Mouse (Mus musculus): ENCODE data around the gene Zfp94. TPM values are rescaled to one million over a fixed set of nuclear protein-coding genes. Genes with fewer than 3 reads are reported as not detected.
"Not testable (repeated sequence)": the region's sequence is repeated elsewhere in the genome, so short reads cannot be mapped to it uniquely, and the experiment has no call there.

Gene Zfp94
- polyA plus RNA-seq, 1 experiment from 2014 or later, result 18.4 TPM

DNA sequence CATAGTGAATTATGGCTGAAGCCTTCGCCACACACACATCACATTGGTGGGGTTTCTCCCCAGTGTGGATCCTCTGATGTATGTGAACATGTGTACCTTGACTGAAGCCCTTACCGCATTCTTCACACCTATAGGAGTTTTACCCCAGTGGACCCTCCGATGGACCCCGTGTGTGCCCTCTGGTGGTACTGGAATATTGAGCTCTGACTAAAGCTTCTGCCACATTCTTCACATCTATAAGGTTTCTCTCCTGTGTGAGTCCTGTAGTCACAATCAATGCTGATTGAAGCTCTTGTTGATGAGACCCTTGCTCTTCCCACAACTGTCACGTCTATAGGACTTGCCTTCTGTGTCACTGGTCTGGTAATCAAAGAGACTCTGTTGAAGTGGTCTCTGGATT lies 28.8 kb downstream of the Zfp94 start:
- Histone ChIP-seq H3K4me1 (no peaks in the 10 kb centered on the region), H3K27ac (no peak overlapping the region), H3K9ac (no peak overlapping the region), H3K36me3 (peaks cover 60% of the 10 kb centered on the region), H3K4me3 (no peak overlapping the region), H3K9me3 (0 out of 2 replicates have a peak, but pooled peaks cover 3% of the 10 kb centered on the region), H3K27me3 (replicated peaks) (no peaks in the 10 kb centered on the region), H3K4me2 (replicated peaks) (no peak overlapping the region)
- 87% methylated on average over 5 of the region's 5 CpGs for WGBS
- no peak for ATAC-seq (ENCODE audit: low FRiP score, low read depth)

DNA sequence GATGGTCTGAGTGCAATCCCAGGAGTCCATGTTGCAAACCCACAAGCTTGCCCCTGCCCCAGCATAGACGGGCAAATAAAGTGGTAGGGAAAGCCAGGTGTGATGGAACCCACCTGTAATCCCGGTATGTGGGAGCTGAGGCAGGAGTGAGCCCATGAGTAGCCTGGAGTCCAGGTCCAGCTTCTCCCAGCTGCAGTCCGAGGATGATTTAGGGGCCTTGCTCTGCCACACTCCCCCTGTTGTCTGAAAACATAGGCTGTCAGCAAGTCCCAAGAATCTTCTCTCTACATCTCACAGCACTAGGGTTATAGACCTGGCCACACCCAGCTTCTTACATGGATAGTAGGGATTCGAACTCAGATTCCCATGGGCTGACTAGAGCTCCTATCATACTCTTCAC lies 29.6 kb downstream of the Zfp94 start:
- peaks cover 52% of the 10 kb centered on the region for H3K36me3 ChIP-seq
- H3K9ac ChIP-seq, result no peak overlapping the region
- WGBS, result 80% methylated on average over 4 of the region's 4 CpGs
- H3K27me3 ChIP-seq (replicated peaks), result no peaks in the 10 kb centered on the region
- ATAC-seq (ENCODE audit: low FRiP score, low read depth), result no peak
- no peak overlapping the region for H3K4me2 ChIP-seq (replicated peaks)
- H3K27ac ChIP-seq, result no peak overlapping the region
- H3K4me3 ChIP-seq, result no peak overlapping the region
- H3K9me3 ChIP-seq, result 0 out of 2 replicates have a peak, but pooled peaks cover 3% of the 10 kb centered on the region
- H3K4me1 ChIP-seq, result no peaks in the 10 kb centered on the region

DNA sequence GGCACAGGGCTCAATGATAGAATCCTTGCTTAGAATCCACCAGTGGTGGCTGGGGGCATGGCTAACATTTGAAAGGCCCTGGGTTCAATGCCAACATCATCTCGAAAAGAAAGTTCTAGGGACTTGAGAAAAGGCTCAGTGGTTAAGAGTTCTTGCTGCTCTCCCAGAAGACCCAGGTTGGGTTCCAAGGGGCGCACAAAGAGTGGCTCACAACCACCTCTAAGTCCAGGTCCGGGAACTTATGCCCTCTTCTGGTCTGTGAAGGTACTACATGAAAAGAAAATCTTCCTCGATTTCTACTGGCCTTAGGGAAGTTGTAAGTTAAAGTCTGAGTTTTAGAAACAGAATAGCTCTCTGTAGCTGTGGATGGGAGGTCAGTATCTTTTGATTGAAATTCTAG lies 30.4 kb downstream of the Zfp94 start:
- no peak for ATAC-seq (ENCODE audit: low FRiP score, low read depth)
- Histone ChIP-seq H3K9me3 (0 out of 2 replicates have a peak, but pooled peaks cover 3% of the 10 kb centered on the region), H3K27ac (no peak overlapping the region), H3K9ac (no peak overlapping the region), H3K4me1 (no peaks in the 10 kb centered on the region), H3K4me3 (no peak overlapping the region), H3K36me3 (peaks cover 44% of the 10 kb centered on the region), H3K4me2 (replicated peaks) (no peak overlapping the region), H3K27me3 (replicated peaks) (no peaks in the 10 kb centered on the region)
- WGBS, result 55% methylated on average over 4 of the region's 4 CpGs

DNA sequence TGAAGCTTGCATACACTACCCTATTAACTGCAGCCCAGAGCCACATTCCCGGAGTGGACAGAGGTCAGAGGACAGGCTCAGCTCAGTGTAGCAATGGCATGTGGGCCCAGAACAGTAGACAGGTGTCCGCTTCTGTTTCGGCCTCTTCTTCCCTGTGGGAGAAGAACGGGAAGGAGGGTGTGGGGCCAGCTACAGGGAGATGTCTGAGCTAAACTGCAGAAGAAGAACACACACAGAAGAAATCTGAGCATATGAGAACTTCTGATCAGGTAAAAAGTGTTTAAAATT lies 35.7 kb downstream of the Zfp94 start:
- no peaks in the 10 kb centered on the region for H3K27me3 ChIP-seq (replicated peaks)
- no peak overlapping the region for H3K4me3 ChIP-seq
- peaks cover 5% of the 10 kb centered on the region for H3K36me3 ChIP-seq
- H3K9ac ChIP-seq, result no peak overlapping the region
- H3K4me1 ChIP-seq, result no peaks in the 10 kb centered on the region
- no peak for ATAC-seq (ENCODE audit: low FRiP score, low read depth)
- no peaks in the 10 kb centered on the region for H3K9me3 ChIP-seq
- 70% methylated on average over 4 of the region's 4 CpGs for WGBS
- no peak overlapping the region for H3K27ac ChIP-seq
- H3K4me2 ChIP-seq (replicated peaks), result no peak overlapping the region

- H3K4me1 ChIP-seq, result no peaks in the 10 kb centered on the region
- 60% methylated on average over 10 of the region's 10 CpGs for WGBS
- no peak for ATAC-seq (ENCODE audit: low FRiP score, low read depth)
Measured at GRCm38 (mm10) chr7:24280031-24280857, 36.2 kb downstream of the Zfp94 start.

GRCm38 (mm10) chr7:24278771-24279170 lies 37.7 kb downstream of the Zfp94 start:
- H3K4me3 ChIP-seq; H3K9ac ChIP-seq; H3K27me3 ChIP-seq (replicated peaks); H3K27ac ChIP-seq; H3K9me3 ChIP-seq; H3K4me2 ChIP-seq (replicated peaks); H3K4me1 ChIP-seq; ATAC-seq (ENCODE audit: low FRiP score, low read depth): not testable (repeated sequence)
- 89% methylated on average over 3 of the region's 3 CpGs for WGBS
- H3K36me3 ChIP-seq, result peaks cover 25% of the 10 kb centered on the region

More at GRCm38 (mm10) chr7:24280031-24280857, 36.2 kb downstream of the Zfp94 start:
- H3K4me3 ChIP-seq, result no peak overlapping the region
- H3K27ac ChIP-seq, result no peak overlapping the region
- no peak overlapping the region for H3K4me2 ChIP-seq (replicated peaks)
- H3K36me3 ChIP-seq, result peaks cover 11% of the 10 kb centered on the region
- no peak overlapping the region for H3K9ac ChIP-seq
- H3K9me3 ChIP-seq, result no peaks in the 10 kb centered on the region
- H3K27me3 ChIP-seq (replicated peaks), result no peaks in the 10 kb centered on the region

- no peak overlapping the region for H3K9ac ChIP-seq
- H3K36me3 ChIP-seq, result peaks cover 29% of the 10 kb centered on the region
- peaks cover 4% of the 10 kb centered on the region; the same call in 1 of the 2 replicates for H3K4me1 ChIP-seq
- ATAC-seq (ENCODE audit: low FRiP score, low read depth), result no peak
- no peaks in the 10 kb centered on the region for H3K27me3 ChIP-seq (replicated peaks)
- no peaks in the 10 kb centered on the region for H3K9me3 ChIP-seq
- no peak overlapping the region for H3K27ac ChIP-seq
- H3K4me3 ChIP-seq, result no peak overlapping the region
- H3K4me2 ChIP-seq (replicated peaks), result no peak overlapping the region
- 95% methylated on average over 4 of the region's 4 CpGs for WGBS
Measured at GRCm38 (mm10) chr7:24274456-24274855, 42.0 kb downstream of the Zfp94 start.

DNA sequence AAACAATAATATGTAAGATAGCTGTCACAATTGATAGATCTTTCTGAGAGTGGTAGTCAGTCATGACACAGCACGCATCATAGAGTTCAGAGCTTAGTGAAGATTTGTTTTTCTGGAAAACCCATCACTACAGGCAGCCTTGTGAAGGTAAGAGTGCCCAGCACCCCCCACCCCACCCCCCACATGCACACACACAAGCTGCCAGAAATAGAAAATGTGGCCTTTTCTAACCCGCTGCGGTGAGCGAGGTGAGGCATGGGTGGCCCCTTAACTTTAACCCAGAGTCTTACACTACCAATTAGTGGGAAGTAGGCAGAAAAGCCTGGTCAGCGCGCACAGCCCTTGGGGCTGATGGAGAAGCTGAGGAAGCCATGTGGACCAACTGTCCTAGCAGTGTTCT lies 45.3 kb downstream of the Zfp94 start:
- no peak overlapping the region for H3K9ac ChIP-seq
- WGBS, result 95% methylated on average over 6 of the region's 6 CpGs
- H3K36me3 ChIP-seq, result peaks cover 26% of the 10 kb centered on the region
- ATAC-seq (ENCODE audit: low FRiP score, low read depth), result no peak
- H3K27ac ChIP-seq, result no peak overlapping the region
- peaks cover 4% of the 10 kb centered on the region; the same call in 1 of the 2 replicates for H3K4me1 ChIP-seq
- H3K9me3 ChIP-seq, result no peaks in the 10 kb centered on the region
- H3K27me3 ChIP-seq (replicated peaks), result no peaks in the 10 kb centered on the region
- no peak overlapping the region for H3K4me2 ChIP-seq (replicated peaks)
- H3K4me3 ChIP-seq, result no peak overlapping the region

DNA sequence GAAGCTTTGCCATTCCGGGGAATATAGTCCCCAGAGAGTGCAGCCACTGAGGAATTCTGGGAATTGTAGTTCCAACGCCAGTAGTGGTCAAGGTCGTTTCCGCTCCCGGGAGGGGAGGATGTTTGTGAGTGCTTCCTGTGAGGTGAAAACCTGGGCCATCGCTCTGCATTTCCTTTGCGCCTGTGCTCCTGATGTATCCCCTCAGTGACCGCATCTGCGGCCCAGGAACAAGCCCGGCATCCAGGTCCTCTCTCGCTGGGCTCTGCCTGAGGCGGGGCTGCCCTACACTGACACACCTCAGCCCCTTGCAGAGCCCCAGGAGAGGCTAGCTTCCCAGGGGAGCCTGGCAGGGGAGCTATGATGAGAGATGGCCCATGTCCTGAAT lies 46.2 kb downstream of the Zfp94 start, which contains the start of gene Zfp93:
Zfp93 (plus strand) TSS at position 133 of the 385 bp plus-strand sequence.
- peaks cover 4% of the 10 kb centered on the region; the same call in 1 of the 2 replicates for H3K4me1 ChIP-seq
- WGBS, result under 1% methylated on average over 12 of the region's 12 CpGs
- no peak within 1 kb of the TSS for H3K27ac ChIP-seq
- no peaks in the 10 kb centered on the region for H3K27me3 ChIP-seq (replicated peaks)
- H3K4me3 ChIP-seq, result peak within 1 kb of the TSS; percentile 60
- H3K4me2 ChIP-seq (replicated peaks), result peak within 1 kb of the TSS; percentile 75
- H3K9ac ChIP-seq, result peak within 1 kb of the TSS; percentile 69
- H3K36me3 ChIP-seq, result peaks cover 19% of the 10 kb centered on the region
- no peaks in the 10 kb centered on the region for H3K9me3 ChIP-seq
- ATAC-seq (ENCODE audit: low FRiP score, low read depth), result peak; percentile 89

- Histone ChIP-seq H3K36me3 (peaks cover 14% of the 10 kb centered on the region), H3K4me2 (replicated peaks) (peak overlapping the region; percentile 75), H3K9ac (peak overlapping the region; percentile 69), H3K4me1 (peaks cover 4% of the 10 kb centered on the region; the same call in 1 of the 2 replicates), H3K4me3 (peak overlapping the region; percentile 60), H3K27me3 (replicated peaks) (no peaks in the 10 kb centered on the region), H3K9me3 (no peaks in the 10 kb centered on the region), H3K27ac (no peak overlapping the region)
- WGBS, result 38% methylated on average over 7 of the region's 7 CpGs
- ATAC-seq (ENCODE audit: low FRiP score, low read depth), result peak; percentile 74
Measured at GRCm38 (mm10) chr7:24269667-24270287, 46.7 kb downstream of the Zfp94 start.

GRCm38 (mm10) chr7:24269256-24269655 lies 47.2 kb downstream of the Zfp94 start:
- H3K9me3 ChIP-seq, result no peaks in the 10 kb centered on the region
- H3K27ac ChIP-seq, result no peak overlapping the region
- H3K4me2 ChIP-seq (replicated peaks), result 0 out of 2 replicates have a peak overlapping the region, but pooled peaks have one; percentile 75
- no peaks in the 10 kb centered on the region for H3K27me3 ChIP-seq (replicated peaks)
- no peak overlapping the region for H3K4me3 ChIP-seq
- no peak overlapping the region for H3K9ac ChIP-seq
- ATAC-seq (ENCODE audit: low FRiP score, low read depth), result peak; percentile 6; the same call in 1 of the 2 replicates
- peaks cover 8% of the 10 kb centered on the region for H3K36me3 ChIP-seq
- peaks cover 4% of the 10 kb centered on the region; the same call in 1 of the 2 replicates for H3K4me1 ChIP-seq
- 84% methylated on average over 3 of the region's 3 CpGs for WGBS
